Mouse (Mus musculus) left cerebral cortex, adult 18-20 months (tissue): ENCODE measurements around the gene Alg14. TPM values are rescaled to one million over a fixed set of nuclear protein-coding genes. Genes with fewer than 3 reads are reported as not detected.

Experiments
- DNase-seq, 2 experiments: peaks; one replicate each; pipeline ENCODE4 v3.0.0; 2021 to 2022; ENCODE audit warnings: low spot score in 2 of 2, mixed read lengths in 1 of 2
- total RNA-seq, 2 experiments: library from RNA; stranded (reverse); gene quantifications; 2 replicates each; pipeline ENCODE4 v1.2.3; 2021

The Alg14 gene
- total RNA-seq, 2 experiments from 2014 or later: 12.1 to 14.4 TPM

- no peak for DNase-seq
These were observed 14.6 kb upstream of the Alg14 start for GRCm38 (mm10) chr3:121277009-121277408.

GRCm38 (mm10) chr3:121277557-121277956 lies 14.0 kb upstream of the Alg14 start:
- DNase-seq: no peak

GRCm38 (mm10) chr3:121279679-121280078 lies 11.9 kb upstream of the Alg14 start:
- DNase-seq: no peak

GRCm38 (mm10) chr3:121282998-121283397 lies 8.6 kb upstream of the Alg14 start, which contains the start of gene Tmem56:
Gene Tmem56, minus strand, starts transcription at chr3:121283098.
- DNase-seq: no peak

DNA sequence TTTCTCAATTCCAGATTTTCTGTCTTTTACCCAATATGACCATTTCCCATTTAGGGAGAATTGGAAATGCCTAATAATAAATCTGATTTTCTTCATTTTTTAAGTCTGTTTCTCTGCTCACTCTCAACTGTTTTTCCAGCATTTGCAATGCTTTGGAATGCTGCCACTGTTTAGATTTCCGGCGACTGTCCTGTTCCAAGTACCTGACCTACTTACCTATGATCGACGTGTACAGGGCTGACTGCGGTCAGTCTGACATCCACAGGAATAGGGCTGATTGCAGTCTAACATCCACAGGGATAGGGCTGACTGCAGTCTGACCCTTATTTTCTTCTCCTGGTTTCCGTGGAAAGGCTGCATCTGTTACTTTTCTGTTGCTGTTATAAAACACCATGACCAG lies 6.4 kb upstream of the Alg14 start:
- no peak for DNase-seq

DNA sequence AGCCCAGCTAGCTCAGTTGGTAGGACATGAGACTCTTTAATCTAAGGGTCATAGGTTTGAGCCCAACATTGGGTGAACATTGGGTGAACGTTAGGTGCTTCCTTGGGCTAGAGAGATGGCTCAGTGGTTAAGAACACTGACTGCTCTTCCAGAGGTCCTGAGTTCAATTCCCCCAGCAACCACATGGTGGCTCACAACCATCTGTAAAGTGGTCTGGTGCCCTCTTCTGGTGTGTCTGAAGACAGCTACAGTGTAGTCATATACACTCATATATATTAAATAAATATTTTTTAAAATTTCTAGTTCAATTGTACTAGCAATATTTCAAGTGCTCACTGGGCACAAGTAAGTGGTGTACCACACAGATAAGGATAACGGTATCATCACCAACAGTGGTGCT lies 4.4 kb upstream of the Alg14 start:
- no peak for DNase-seq

DNA sequence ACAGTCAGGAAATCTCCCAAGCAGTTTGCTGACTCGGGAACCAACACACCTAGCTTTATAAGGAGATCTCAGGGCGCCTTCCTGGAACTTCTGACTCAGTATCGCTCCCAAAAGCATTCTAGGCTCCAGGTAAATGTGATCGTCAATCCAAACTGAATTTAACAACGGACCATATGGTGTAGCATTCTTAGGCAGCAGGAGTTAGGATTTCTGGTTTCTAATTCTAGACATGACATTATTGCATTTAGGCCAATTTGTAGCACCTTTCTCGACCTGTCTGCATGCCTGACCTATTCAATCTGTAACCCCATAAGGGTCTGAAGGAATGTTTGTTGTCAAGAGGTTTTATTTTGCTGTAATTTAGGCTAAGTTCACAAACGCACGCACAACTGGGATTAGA lies 892 bp upstream of the Alg14 start:
- no peak for DNase-seq

- DNase-seq: no peak
These were observed 381 bp upstream of the Alg14 start for GRCm38 (mm10) chr3:121291225-121291559.

- no peak for DNase-seq
These were observed 2.6 kb downstream of the Alg14 start for GRCm38 (mm10) chr3:121294200-121294599.

DNA sequence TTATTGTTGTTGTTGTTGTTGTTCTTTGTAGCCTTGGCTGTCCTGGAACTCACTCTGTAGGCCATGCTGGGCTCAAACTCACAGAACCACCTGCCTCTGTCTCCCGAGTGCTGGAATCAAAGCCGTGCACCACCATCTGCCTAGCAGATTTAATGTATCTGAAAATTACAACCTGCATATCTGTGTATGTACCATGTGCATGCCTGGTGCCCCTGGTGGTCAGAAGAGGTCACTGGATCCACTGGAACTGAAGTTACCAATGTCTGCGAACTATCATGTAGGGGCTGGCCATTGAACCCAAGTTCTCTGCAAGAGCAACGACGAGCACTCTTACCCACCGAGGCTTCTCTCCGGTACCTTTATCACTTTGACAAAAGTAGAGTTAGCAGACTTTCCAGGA lies 15.1 kb downstream of the Alg14 start:
- no peak for DNase-seq

- peak; percentile 74 to 78 for DNase-seq
These were observed 16.1 kb downstream of the Alg14 start for GRCm38 (mm10) chr3:121307532-121308234.

- DNase-seq: no peak
These were observed 17.4 kb downstream of the Alg14 start for GRCm38 (mm10) chr3:121308935-121309334.

DNA sequence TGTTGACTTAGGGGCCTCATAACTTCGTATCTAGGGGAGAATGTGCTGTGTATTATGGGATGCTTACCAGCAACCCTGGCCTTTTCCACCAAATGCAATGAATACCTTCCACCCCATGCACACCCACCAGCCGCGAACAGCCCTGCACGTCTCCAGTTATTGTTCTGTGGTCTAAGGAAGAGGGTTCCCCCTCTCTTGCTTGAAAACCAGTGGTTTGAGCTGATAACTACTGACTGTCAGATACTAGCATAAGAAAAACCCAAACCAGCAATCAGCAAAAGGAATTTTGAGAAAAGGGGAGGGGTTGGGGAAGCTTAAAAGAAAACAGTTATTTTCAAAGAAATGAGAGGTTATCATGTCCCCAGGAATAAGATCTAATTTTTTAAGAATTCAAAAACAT lies 17.9 kb downstream of the Alg14 start:
- DNase-seq: no peak

- no peak for DNase-seq
These were observed 18.5 kb downstream of the Alg14 start for GRCm38 (mm10) chr3:121309896-121310714.

DNA sequence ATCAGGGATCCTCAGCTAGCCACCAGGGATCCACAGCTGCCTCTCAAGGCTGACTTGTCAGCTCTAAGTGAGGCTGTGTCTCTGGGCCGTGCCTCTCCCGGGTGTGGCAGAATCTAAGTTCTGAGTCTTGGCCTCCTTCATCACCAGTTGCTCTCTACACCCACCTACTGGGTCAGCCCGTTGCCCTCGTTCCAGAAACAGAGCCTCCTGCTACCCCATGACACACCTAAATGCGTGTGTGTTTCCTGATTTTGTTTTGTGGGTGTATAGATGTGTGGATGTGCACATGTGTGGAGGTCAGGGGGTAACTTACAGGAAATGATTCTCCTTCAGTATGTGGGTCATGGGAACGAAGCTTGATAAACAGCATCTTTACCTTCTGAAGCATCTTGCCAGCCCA lies 20.9 kb downstream of the Alg14 start:
- no peak for DNase-seq

DNA sequence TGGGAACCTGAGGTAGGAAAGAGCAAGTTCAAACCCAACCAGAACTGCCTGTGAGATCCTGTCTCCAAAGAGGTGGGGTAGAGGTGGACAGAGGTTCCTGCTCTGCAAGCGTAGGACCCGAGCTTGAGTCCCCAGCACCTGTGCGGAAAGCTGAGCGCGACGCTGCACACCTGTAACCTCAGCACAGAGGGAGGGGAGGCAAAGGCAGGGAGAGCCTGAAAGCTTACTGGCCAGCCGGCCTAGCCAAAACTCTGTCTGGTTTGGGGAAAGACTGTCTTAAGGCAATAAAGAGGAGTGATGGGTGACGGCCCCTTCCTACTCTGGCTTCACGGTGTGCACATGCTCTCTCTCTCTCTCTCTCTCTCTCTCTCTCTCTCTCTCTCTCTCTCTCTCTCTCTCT lies 21.4 kb downstream of the Alg14 start:
- DNase-seq: no peak

GRCm38 (mm10) chr3:121314149-121314548 lies 22.6 kb downstream of the Alg14 start:
- DNase-seq: no peak

GRCm38 (mm10) chr3:121315498-121315897 lies 23.9 kb downstream of the Alg14 start:
- no peak for DNase-seq

GRCm38 (mm10) chr3:121319906-121320305 lies 28.3 kb downstream of the Alg14 start:
- DNase-seq: no peak

GRCm38 (mm10) chr3:121320896-121321295 lies 29.3 kb downstream of the Alg14 start:
- DNase-seq: no peak

- DNase-seq: no peak
These were observed 31.8 kb downstream of the Alg14 start for GRCm38 (mm10) chr3:121323371-121323770.

DNA sequence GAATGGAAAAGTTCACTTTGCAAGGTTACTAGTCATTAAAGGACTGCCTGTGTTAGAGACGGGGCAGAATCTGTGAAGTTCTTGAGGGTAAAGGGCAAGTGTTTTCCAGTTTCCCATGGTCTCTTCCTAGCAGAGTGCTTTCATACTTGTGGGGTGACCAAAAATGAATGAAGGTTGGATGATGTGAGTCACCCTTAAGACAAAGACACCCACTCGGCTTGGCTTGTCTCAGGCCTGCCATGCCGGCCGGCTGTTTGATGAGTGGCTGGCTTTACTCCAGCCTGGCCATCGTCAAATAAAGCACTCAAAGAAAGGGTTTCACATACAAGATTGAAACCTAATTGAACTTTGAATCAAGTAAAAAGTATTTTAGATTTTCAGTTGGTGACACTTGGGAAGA lies 35.8 kb downstream of the Alg14 start:
- no peak for DNase-seq

DNA sequence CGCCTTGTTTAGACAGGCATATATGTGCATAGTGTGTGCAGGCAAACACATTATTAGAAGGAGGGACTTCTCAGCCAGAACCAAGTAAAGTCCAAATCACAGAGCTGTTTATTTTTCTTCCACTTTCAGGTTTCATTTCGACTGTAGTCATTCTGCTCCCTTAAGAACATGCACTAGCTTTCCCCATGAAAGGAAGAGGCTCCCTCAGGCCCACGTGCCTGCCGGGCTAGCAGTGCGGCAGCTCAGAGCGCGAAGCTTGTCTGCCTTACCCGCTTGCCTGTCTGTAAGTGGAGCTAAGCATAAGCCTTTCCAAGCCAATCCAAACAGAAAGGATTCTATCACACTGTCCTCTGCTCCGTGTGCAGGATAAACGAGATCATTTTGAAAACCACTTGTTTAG lies 38.1 kb downstream of the Alg14 start:
- DNase-seq: no peak
